Mouse (Mus musculus): Measurements from ENCODE around the gene Med23. TPM values are rescaled to one million over a fixed set of nuclear protein-coding genes. Genes with fewer than 3 reads are reported as not detected.

Med23 gene
- 7.4 and 9.7 TPM in 2 replicates for polyA plus RNA-seq (2015; fragmentation: Nextera tagmentation; extraction: Ambion mirVana)

- peak; percentile 100 for ATAC-seq
- peaks cover 8% of the 10 kb centered on the region; the same call in 1 of the 2 replicates for H3K36me3 ChIP-seq (ENCODE audit: insufficient read depth, low read length)
- peak; percentile 97 for DNase-seq (ENCODE audit: low spot score)
- H3K4me3 ChIP-seq (ENCODE audit: low read depth, low read length): peak within 1 kb of the TSS; percentile 86
- H3K4me2 ChIP-seq (replicated peaks; ENCODE audit: low read depth, low read length): peak within 1 kb of the TSS; percentile 72
- 0 out of 2 replicates have a peak within 1 kb of the TSS, but pooled peaks have one; percentile 54 for H3K27ac ChIP-seq (ENCODE audit: low read length)
- H3K27me3 ChIP-seq (replicated peaks; ENCODE audit: insufficient read depth, low read length): no peaks in the 10 kb centered on the region
- WGBS: under 1% methylated on average over 36 of the region's 36 CpGs
- no peaks in the 10 kb centered on the region for H3K9me3 ChIP-seq (ENCODE audit: low read length)
- 0 out of 2 replicates have a peak, but pooled peaks have one; percentile 17 for TF ChIP-seq EP300 (IDR thresholded peaks at IDR 0.05)
- peak; percentile 97 for TF ChIP-seq CTCF (IDR thresholded peaks at IDR 0.05)
- H3K9ac ChIP-seq (replicated peaks; ENCODE audit: low read depth): peak within 1 kb of the TSS; percentile 84
- H3K4me1 ChIP-seq (ENCODE audit: insufficient read depth, low read depth, low read length): no peaks in the 10 kb centered on the region
Measured at GRCm38 (mm10) chr10:24869760-24870290, at the start of gene Med23. TSS of gene Med23 (plus strand) at chr10:24869986.

- no peak for ATAC-seq
- no peaks in the 10 kb centered on the region for H3K9me3 ChIP-seq (ENCODE audit: low read length)
- no peaks in the 10 kb centered on the region for H3K36me3 ChIP-seq (ENCODE audit: insufficient read depth, low read length)
- H3K27ac ChIP-seq (ENCODE audit: low read length): no peak overlapping the region
- WGBS: 54% methylated on average over 4 of the region's 4 CpGs
- no peak for TF ChIP-seq CTCF (IDR thresholded peaks at IDR 0.05)
- TF ChIP-seq EP300 (IDR thresholded peaks at IDR 0.05): no peak
- no peak overlapping the region for H3K9ac ChIP-seq (replicated peaks; ENCODE audit: low read depth)
- DNase-seq (ENCODE audit: low spot score): no peak
- no peak overlapping the region for H3K4me2 ChIP-seq (replicated peaks; ENCODE audit: low read depth, low read length)
- no peaks in the 10 kb centered on the region for H3K4me1 ChIP-seq (ENCODE audit: insufficient read depth, low read depth, low read length)
- no peaks in the 10 kb centered on the region for H3K27me3 ChIP-seq (replicated peaks; ENCODE audit: insufficient read depth, low read length)
- no peak overlapping the region for H3K4me3 ChIP-seq (ENCODE audit: low read depth, low read length)
Measured at GRCm38 (mm10) chr10:24821990-24822676, 47.7 kb upstream of the Med23 start.

GRCm38 (mm10) chr10:24822842-24823241, 46.9 kb upstream of the Med23 start:
- H3K9me3 ChIP-seq (ENCODE audit: low read length): no peaks in the 10 kb centered on the region
- WGBS: 54% methylated on average over 1 of the region's 1 CpGs
- H3K4me2 ChIP-seq (replicated peaks; ENCODE audit: low read depth, low read length): no peak overlapping the region
- H3K4me3 ChIP-seq (ENCODE audit: low read depth, low read length): no peak overlapping the region
- H3K36me3 ChIP-seq (ENCODE audit: insufficient read depth, low read length): no peaks in the 10 kb centered on the region
- H3K27me3 ChIP-seq (replicated peaks; ENCODE audit: insufficient read depth, low read length): no peaks in the 10 kb centered on the region
- no peak for ATAC-seq
- H3K27ac ChIP-seq (ENCODE audit: low read length): no peak overlapping the region
- no peak for DNase-seq (ENCODE audit: low spot score)
- H3K4me1 ChIP-seq (ENCODE audit: insufficient read depth, low read depth, low read length): no peaks in the 10 kb centered on the region
- no peak for TF ChIP-seq EP300 (IDR thresholded peaks at IDR 0.05)
- no peak for TF ChIP-seq CTCF (IDR thresholded peaks at IDR 0.05)
- H3K9ac ChIP-seq (replicated peaks; ENCODE audit: low read depth): no peak overlapping the region

GRCm38 (mm10) chr10:24823265-24823664, 46.5 kb upstream of the Med23 start:
- Histone ChIP-seq H3K27ac (ENCODE audit: low read length) (no peak overlapping the region), H3K36me3 (ENCODE audit: insufficient read depth, low read length) (no peaks in the 10 kb centered on the region), H3K9ac (replicated peaks; ENCODE audit: low read depth) (no peak overlapping the region), H3K4me1 (ENCODE audit: insufficient read depth, low read depth, low read length) (no peaks in the 10 kb centered on the region), H3K4me2 (replicated peaks; ENCODE audit: low read depth, low read length) (peak overlapping the region; percentile 32; the same call in 1 of the 2 replicates), H3K4me3 (ENCODE audit: low read depth, low read length) (no peak overlapping the region), H3K9me3 (ENCODE audit: low read length) (no peaks in the 10 kb centered on the region), H3K27me3 (replicated peaks; ENCODE audit: insufficient read depth, low read length) (no peaks in the 10 kb centered on the region)
- 16% methylated on average over 1 of the region's 1 CpGs for WGBS
- DNase-seq (ENCODE audit: low spot score) (no peak), ATAC-seq (no peak)
- TF ChIP-seq CTCF (IDR thresholded peaks at IDR 0.05): no peak
- TF ChIP-seq EP300 (IDR thresholded peaks at IDR 0.05): no peak

- TF ChIP-seq EP300 (IDR thresholded peaks at IDR 0.05) (no peak), CTCF (IDR thresholded peaks at IDR 0.05) (no peak)
- no peaks in the 10 kb centered on the region for H3K4me1 ChIP-seq (ENCODE audit: insufficient read depth, low read depth, low read length)
- H3K9me3 ChIP-seq (ENCODE audit: low read length): no peaks in the 10 kb centered on the region
- H3K27me3 ChIP-seq (replicated peaks; ENCODE audit: insufficient read depth, low read length): no peaks in the 10 kb centered on the region
- H3K4me2 ChIP-seq (replicated peaks; ENCODE audit: low read depth, low read length): peak overlapping the region; percentile 32; the same call in 1 of the 2 replicates
- ATAC-seq (no peak), DNase-seq (ENCODE audit: low spot score) (peak; percentile 38)
- H3K9ac ChIP-seq (replicated peaks; ENCODE audit: low read depth): no peak overlapping the region
- H3K36me3 ChIP-seq (ENCODE audit: insufficient read depth, low read length): no peaks in the 10 kb centered on the region
- no peak overlapping the region for H3K27ac ChIP-seq (ENCODE audit: low read length)
- 53% methylated on average over 16 of the region's 16 CpGs for WGBS
- H3K4me3 ChIP-seq (ENCODE audit: low read depth, low read length): peak overlapping the region; percentile 2; the same call in 1 of the 2 replicates
Measured at GRCm38 (mm10) chr10:24823697-24824535, 45.9 kb upstream of the Med23 start.

GRCm38 (mm10) chr10:24824621-24825020, 45.2 kb upstream of the Med23 start:
- no peak for TF ChIP-seq CTCF (IDR thresholded peaks at IDR 0.05)
- TF ChIP-seq EP300 (IDR thresholded peaks at IDR 0.05): no peak
- no peak overlapping the region for H3K27ac ChIP-seq (ENCODE audit: low read length)
- ATAC-seq: no peak
- no peaks in the 10 kb centered on the region for H3K36me3 ChIP-seq (ENCODE audit: insufficient read depth, low read length)
- no peaks in the 10 kb centered on the region for H3K9me3 ChIP-seq (ENCODE audit: low read length)
- no peak overlapping the region for H3K4me3 ChIP-seq (ENCODE audit: low read depth, low read length)
- WGBS: 87% methylated on average over 8 of the region's 8 CpGs
- H3K4me1 ChIP-seq (ENCODE audit: insufficient read depth, low read depth, low read length): no peaks in the 10 kb centered on the region
- H3K27me3 ChIP-seq (replicated peaks; ENCODE audit: insufficient read depth, low read length): no peaks in the 10 kb centered on the region
- DNase-seq (ENCODE audit: low spot score): no peak
- no peak overlapping the region for H3K9ac ChIP-seq (replicated peaks; ENCODE audit: low read depth)
- no peak overlapping the region for H3K4me2 ChIP-seq (replicated peaks; ENCODE audit: low read depth, low read length)

Data from lung, postnatal 0 days (tissue).